Mouse (Mus musculus) adrenal gland, postnatal 14 days (tissue): ENCODE measurements around the gene Syne3. TPM values are rescaled to one million over a fixed set of nuclear protein-coding genes. Genes with fewer than 3 reads are reported as not detected.

Experiments used
- DNase-seq: peaks from one replicate; pipeline ENCODE4 v3.0.0; 2021; ENCODE audit warnings: mixed read lengths
- total RNA-seq: library from RNA; stranded (reverse); gene quantifications from 2 replicates; pipeline ENCODE4 v1.2.3, GENCODE M21; 2021

Gene Syne3
- total RNA-seq, 1 experiment from 2014 or later, result 8.4 TPM

DNA sequence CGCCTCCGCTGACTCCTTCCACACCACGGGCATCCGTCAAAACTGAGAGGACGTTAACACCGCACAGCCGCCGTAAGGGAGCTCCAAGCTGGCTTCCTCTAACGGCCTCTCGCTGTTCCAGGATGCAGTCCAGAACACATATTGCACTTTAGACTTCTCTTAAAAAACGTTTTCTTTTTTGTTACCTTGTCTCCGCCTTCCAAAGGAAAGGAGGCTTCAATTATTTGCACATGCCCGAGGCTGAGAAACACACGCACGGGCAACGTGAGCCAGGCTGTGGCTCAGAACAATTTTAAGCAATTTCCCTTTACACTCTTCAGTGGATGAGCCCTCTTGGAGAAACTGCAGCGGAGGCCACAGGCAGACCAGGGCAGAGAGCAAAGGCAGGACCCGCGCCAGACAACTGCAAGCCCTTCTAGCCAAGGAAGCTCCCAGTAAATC is 85.6 kb downstream of the Syne3 start:
- no peak for DNase-seq

- no peak for DNase-seq
Observed at GRCm38 (mm10) chr12:104922647-104923046, 87.0 kb downstream of the Syne3 start.

DNA sequence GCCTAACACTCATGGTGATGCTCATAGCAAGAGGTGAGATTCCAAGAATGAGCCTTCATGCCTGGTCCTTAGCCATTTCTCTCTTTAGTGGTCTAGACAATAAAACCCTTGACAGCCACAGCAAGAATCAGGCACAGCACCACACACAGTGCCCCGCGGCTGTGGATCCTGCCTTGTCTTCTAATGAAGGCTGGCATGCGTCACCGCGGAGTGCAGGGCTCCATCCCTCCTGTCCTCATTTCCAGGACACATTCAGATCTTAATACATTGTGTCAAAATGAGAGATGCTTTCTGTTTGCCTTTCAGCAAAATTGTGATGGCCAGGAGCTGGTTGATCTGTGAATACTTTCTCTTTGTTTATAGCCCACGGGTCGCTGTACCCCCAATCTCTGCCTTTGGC is 88.5 kb downstream of the Syne3 start:
- DNase-seq, result no peak

- DNase-seq, result no peak
Observed at GRCm38 (mm10) chr12:104919247-104919646, 90.4 kb downstream of the Syne3 start.

GRCm38 (mm10) chr12:104917927-104918326 is 91.7 kb downstream of the Syne3 start:
- DNase-seq, result no peak

DNA sequence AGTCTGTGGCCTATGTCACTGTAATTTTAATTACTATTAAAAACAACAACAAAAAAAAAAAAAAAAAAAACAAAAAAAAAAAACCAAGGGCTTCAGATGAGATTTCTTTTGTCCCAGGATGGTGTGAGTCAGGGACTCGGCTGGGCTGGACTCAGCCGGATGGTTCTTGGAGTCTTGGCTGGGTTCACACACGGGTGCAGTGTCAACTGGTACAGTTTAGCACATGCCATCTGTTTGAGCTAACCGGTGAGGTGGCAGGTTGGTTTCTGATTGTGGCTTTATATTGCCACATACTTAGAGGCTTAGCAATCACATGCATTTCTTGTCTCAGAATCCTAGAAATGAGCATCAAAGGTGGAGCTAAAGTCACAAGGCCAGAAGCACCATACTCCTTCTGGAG is 92.3 kb downstream of the Syne3 start:
- DNase-seq, result no peak

DNA sequence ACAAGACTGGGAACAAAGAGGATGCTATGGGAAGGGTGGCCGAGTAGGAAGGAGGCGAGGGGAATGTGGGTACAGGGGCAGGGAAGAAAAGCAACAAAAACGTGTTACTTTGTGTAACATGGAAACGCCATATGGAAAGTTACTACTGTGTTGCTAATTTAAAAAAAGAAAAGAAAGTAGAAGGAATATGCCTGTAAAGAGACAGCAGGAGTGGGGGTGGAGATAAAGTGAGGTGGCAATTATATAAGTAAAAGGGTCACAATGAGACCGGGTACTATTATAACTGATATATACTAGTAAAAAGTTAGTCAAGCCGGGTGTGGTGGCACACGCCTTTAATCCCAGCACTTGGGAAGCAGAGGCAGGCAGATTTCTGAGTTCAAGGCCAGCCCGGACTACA is 92.8 kb downstream of the Syne3 start:
- no peak for DNase-seq

DNA sequence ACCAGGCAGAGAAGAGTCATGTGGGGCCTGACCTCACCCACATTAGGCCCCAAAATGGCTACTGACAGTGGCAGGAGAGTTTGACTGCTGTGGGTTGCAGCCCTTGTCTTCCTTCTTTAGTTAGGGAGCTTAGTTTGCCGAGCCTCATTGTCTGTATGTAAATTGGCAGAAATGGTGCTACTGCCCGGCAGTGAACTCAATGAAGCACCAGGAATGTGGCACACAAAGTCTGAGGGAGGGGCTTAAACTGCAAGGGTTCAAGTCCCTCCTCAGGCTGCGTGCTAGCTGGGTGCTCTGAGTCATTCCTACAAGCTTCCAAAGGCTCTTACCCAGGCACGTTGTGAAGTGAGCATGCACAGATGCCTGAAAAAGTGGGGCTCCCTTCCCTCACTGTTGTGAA is 93.9 kb downstream of the Syne3 start:
- no peak for DNase-seq

DNA sequence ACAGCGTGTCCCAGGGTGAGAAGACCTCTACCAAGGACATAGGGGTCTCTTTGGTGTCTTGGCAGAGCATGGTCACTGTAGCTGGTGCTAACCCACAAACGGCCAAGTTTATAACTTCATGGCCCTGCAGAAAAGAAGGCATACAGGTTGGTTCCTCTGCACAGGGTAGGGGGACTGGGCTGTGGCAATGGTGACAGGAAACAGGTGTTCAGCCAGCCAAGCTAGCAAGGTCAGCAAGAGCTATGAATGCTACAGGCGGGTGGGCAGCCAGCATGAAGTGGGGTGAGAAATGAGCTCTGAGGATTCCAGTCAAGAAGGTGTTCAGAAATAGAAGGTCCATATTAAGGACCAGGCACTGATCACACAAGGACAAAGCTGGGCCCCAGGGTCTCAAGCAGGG is 96.6 kb downstream of the Syne3 start:
- no peak for DNase-seq

- DNase-seq, result no peak
Observed at GRCm38 (mm10) chr12:104912281-104912933, 97.2 kb downstream of the Syne3 start.

GRCm38 (mm10) chr12:104909750-104910149 is 99.9 kb downstream of the Syne3 start:
- no peak for DNase-seq

GRCm38 (mm10) chr12:104908986-104909385 is 100.6 kb downstream of the Syne3 start:
- no peak for DNase-seq

DNA sequence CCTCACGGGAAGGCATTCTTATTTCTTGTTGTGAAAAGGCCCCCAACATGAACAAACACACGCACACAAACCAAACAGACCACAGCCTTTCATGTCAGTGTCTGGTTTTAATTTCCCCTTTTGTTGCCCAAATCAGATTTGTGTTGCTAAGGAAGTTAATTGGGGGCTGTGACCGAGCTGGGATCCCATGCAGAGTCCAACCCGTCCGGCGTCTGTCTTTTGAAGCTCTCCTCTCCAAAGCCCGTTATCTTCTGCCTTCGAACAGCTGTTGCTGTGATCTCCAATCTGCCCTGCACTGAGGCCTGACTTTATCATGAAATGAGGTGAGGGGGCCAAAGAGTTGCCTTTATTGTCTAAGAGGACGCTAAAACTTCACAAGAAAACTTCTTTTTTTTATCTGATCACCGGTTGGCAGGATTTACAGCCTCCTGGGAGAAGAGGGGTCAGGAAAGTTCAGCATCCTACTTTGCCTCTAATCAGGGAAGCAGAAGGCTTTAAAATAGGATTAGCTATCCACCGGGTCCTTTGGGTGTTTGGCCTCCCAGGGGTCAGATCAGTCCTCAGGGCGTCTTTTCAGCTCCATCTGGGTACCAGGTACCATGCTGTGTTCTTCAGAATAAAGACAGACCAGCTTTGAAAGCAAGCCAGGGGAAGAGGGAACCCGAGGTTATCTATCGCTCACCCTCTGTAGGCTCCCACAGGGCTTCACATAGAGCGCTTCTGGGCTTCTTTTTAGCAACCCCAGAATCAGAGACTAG is 101.4 kb downstream of the Syne3 start:
- no peak for DNase-seq

DNA sequence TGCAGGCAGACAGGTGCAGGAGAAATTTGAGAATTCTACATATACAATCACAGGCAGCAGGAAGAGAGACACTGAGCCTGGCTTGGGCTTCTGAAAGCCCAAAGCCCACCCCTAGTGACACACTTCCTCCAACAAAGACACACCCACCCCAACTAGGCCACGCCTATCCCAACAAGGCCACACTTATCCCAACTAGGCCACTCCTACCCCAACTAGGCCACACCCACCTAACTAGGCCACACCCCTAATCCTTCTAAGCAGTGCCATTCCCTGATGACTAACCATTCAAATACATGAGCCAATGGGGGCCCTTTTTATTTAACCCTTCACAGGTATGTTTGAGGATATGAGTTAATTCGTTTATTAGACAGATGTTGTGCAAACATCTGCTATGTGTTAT is 102.5 kb downstream of the Syne3 start:
- no peak for DNase-seq

DNA sequence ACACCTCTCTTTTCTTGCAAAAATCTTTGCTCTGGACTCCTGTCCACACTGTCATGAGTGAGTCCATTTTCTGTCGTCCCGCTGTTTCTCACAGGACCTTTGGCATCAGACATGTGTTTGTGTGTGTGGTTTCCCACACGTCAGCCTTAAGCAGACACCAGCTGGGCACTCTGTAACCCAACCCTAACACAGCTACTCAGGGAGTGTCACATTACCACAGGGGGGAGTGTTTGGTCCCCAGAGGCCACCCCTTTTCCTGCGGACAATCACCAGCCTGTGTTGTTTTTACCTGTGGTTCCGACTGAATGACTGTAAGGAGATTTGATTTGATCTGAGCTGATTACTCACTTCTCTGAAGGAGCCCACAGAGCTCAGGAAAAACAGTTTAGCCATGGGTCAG is 105.5 kb downstream of the Syne3 start:
- no peak for DNase-seq

DNA sequence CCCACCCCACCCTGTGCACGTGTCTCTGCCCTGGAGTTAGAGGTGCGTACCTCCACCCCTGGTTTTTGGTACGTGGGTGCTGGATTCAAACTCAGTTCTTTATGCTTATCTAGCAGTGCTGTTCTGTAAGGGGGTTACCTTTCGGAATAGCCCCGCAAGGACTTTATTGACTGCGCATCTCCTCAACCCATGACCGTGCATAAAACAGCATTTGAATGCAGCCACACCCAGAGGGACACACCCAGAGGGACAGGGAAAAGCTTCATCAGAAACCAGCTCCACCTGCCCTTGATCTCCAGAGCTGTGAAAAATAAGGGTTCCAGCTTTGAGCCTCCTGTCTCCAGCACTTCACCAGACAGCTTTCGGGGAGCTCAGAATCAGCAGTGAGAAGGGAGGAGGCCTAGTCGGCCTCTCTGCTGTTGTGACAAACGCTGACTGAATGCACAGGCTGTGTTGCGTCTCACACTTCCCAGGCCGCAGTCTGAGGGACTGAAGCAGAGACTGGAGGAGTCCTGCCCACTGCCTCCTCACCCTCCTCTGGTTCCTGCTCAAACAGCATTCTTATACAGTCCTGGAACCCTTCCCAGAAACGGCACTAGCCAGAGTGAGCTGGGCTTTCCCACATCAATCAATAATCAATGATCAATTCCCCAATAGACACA is 107.1 kb downstream of the Syne3 start:
- no peak for DNase-seq

DNA sequence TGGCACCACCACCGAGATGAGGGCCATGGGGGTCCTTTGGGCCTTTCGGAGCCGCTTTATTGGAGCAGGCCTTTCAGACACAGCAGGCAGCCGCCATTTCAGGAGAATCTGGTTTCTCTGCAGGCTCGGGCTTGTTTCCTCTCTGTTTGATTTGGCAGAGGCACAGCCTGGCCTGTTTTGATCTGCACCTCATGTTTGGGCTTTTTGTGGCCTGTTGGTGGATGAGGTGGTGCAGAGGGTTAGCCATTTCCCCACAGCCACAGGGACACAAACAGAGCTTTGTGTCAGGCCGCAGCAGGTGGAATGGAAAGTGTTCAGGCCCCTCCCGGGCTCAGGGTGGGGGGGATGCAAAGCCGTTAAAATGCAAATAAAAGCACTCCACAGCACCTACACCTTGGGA is 108.3 kb downstream of the Syne3 start:
- no peak for DNase-seq

- DNase-seq, result peak; percentile 74
Observed at GRCm38 (mm10) chr12:104899835-104900234, 109.8 kb downstream of the Syne3 start.

GRCm38 (mm10) chr12:104899161-104899560 is 110.4 kb downstream of the Syne3 start:
- no peak for DNase-seq

DNA sequence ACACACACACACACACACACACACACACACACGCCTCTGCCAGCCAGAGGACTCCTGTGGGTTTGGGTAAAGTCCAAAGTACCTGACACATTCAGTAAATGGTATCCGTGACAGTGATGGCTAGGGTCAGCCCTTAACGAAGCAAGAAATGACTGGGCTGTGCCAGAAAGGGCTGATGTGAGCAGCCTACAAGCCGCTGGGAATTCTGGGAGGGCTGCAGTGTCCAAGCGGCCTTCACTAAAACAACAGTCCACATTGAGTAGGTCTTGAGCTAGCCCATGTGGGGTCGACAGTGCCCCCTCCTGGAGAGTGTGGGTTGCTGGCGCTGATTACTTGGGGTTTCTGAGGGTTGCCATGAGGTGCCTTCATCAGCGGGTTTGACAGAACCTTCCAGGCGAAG is 110.9 kb downstream of the Syne3 start:
- DNase-seq, result no peak

- no peak for DNase-seq
Observed at GRCm38 (mm10) chr12:104897051-104897618, 112.5 kb downstream of the Syne3 start.

GRCm38 (mm10) chr12:104896640-104897039 is 113.0 kb downstream of the Syne3 start:
- DNase-seq, result peak; percentile 47

GRCm38 (mm10) chr12:104892245-104892644 is 117.4 kb downstream of the Syne3 start:
- DNase-seq, result no peak
